Mouse (Mus musculus) cerebellum, adult 2 months (tissue): ENCODE measurements around the gene Usp46.

Experiments
- CTCF ChIP-seq: fragments of 200-500 bp; IDR thresholded peaks from 2 replicates; pipeline ENCODE4 v1.5.1; 2011; ENCODE audit warnings: low read depth, mild to moderate bottlenecking, control low read depth, low read length, moderate library complexity, borderline replicate concordance; ENCODE audit not compliant: insufficient read depth
- POLR2A ChIP-seq: fragments of 200-500 bp; IDR thresholded peaks from 2 replicates; pipeline ENCODE4 v1.6.1; 2011; ENCODE audit warnings: low read length, control low read depth, borderline replicate concordance; ENCODE audit not compliant: insufficient read depth

- TF ChIP-seq CTCF (no peak), POLR2A (no peak)
These were observed 29.6 kb upstream of the Usp46 start for GRCm38 (mm10) chr5:74097854-74098220.
